Mouse (Mus musculus) 416B (cell line): ENCODE measurements around the gene Focad.

Experiments used
- DNase-seq: peaks from one replicate; pipeline ENCODE4 v3.0.0; 2011; ENCODE audit warnings: low read depth

Gene Focad

DNA sequence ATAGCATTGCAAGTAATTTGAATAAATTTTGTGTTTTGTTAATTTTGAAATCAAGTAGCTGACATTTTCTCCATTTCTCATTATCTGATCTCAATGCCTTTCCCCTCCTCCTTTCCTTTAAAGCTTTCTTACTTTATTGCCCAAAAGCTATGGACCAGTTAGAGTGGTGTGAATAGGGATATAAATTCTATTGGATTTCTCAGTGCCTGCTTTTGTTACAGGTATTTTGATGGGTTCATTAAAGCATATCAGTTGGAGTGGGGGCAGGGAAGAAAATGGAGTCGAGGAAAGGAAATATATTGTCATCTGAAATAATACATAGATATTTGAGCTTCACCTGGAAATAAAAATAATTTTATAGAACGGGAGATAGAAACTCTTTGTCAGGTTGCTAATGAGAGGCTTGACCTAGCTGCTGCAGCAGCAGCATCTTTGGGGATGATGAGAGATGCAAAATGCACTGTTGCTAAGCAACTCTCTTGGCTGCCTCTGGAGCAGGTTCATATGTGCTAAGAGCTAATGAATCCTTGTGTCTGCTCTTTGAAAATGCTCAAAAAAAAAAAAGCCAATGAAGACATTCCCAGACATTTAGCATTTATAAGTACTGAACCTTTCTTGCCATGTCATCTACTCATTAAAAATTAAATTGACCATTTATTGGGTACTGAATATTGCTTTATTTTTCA is 116.9 kb downstream of the Focad start:
- DNase-seq = no peak

DNA sequence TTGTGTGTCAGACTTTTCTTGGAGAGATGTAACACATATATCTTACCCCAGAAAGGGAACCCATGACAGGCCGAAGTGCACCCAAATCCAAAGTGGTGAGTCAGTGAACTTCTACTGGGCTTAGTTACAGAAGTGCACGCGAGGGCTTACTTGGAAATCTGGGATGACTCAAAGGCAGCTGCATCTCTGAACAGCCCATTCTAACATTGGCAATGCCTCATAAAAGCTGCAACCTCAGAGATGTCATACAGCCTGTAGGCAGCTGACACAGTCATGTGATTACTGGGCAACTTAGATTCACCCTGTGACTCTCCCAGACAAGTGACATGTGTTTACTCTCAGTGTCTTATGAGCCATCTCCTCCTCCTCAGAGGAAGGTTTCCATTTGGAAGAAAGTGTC is 119.5 kb downstream of the Focad start:
- DNase-seq = no peak

DNA sequence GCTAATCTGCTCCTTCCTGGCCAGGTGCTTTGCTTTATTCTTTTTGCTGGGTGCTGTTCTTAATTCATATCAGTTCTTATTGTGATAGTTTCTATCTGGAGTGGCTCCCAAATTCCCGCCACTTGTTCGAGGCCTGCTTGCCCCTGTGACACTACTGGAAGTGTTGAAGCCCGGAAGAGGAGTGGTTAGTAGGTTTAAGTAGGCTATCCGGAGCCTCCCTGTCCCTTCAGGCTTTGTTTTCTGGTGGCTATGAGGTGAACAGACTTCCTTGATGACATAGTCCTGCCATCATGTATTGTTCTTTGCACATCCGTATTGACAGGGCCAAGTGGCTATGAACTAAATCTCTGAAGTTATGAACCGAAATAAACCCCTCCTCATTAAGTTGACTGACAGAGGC is 123.9 kb downstream of the Focad start:
- no peak for DNase-seq

DNA sequence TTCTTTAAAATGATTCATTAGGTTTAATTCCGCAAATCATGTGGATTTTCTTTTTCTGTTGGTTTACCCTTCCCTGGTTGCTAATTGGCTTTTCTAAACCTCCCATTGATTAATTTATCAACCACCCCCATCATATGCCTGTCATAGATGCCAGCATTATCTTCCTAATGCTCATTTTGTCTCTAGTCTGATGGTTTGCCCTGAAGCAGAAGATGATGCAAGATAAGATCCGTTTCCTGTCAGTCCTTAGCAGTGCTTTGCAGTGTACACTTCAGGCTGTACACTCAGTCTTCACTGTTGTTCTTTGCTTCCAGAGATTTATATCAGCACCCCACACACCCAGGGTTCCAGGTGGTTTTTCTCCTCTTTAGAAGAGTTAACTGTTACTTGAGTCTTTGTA is 124.4 kb downstream of the Focad start:
- DNase-seq = peak; percentile 7

DNA sequence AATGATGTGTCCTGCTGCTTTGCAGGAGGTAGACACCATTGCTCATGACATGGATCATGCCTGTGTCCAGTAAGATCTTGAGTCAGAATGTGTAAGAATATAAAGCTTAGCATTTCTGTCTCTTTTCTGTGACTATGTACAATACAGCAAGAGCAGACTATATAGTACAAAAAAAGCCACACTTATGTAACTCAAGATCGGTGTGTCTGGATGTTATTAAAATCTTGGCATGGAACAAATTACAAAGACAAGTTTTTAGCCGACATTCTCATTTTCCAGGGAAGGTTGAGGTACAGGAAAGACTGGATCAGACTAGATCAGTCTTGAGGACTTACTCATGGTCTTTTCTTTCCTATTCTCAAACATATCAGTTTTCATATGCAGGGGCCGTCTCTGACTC is 136.9 kb downstream of the Focad start:
- no peak for DNase-seq

DNA sequence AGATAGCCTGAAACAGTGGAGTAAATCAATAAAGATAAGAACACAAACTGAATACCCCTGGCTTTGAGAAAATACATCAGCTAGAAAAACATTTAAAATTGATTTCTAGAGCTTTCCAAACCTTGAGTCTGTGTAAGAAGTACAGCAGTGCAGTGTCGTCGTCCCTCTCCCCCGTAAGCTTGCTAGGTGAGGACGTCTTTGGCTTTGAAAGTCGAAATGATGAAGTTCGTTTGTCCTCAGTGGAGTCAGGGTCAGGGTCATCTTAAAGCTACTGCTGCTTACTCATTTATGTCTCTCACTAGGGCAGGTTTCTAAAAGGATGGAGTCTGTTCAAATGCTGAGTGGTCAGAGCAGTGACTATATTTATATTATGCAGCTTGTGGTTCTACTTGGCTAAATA is 141.5 kb downstream of the Focad start:
- DNase-seq = no peak

DNA sequence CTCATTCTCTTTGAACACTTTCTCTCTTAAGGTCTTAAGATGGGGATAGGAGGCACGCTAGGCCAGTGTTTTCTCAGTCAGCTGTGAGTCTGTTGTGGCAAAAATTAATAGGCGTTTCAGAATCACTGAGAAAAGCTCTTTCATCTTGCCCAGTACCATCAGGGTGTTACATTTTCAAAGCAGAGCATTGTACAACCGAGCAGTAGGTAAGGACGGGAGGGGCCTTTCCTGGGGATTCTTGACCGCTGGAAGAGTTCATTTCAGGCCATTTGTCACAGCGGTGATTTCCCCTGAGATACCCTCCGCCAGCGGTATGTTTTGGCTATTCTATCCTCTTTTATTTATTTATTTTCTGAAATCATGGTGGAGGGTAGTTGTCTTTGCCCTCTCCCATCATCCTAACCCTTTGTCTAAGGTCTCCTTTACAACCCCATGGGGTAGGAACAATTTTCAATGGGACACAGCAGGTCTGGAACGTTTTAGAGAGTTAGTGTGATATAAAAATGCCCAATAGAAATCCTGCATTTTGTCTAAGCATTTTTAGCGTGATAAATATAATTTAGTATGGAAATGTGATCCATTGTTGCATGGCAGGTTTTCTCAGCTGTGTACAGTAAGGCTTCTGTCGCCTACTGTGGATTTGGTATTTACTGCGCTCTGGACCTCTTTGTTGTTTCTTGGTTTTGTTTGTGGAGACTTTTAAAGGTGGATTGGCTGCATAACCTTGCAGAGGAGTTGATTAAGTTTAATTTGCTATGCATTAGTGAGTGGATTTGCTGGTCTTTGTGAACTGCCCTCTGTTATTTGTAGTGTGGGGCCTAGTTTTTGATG is 142.7 kb downstream of the Focad start:
- no peak for DNase-seq

DNA sequence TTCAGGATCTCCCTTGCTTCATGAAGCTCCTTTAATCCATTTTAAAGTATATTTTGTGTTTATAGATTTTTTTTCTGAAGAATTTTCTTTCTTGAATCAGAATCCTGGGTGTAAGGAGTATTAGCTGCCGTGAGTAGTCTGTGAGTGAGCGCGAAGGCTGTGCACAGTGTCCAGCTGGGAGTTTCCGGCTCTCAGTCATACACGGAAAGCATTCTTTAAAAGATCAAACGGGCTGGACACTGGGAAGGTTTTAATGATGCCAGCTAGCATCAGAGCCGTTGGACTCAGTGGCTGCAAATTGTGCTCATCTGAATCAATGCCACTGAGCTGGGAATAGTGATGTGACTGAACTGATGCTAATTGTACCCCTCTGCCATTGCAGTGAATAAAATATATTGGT is 143.9 kb downstream of the Focad start:
- no peak for DNase-seq

DNA sequence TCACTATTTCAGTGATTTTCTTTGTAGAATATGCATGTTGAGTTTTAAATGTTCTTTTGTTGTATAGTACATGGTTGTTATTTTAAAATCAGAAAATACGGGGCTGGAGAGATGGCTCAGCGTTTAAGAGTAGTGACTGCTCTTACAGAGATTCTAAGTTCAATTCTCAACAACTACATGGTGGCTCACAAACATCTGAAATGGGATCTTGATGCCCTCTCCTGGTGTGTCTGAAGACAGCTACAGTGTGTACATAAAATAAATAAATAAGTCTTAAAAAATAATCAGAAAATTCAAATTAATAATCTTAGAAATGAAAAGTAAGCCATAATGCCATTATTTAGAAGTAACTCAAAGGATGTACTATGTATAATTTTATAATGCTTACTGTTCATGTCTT is 149.4 kb downstream of the Focad start:
- DNase-seq = no peak

DNA sequence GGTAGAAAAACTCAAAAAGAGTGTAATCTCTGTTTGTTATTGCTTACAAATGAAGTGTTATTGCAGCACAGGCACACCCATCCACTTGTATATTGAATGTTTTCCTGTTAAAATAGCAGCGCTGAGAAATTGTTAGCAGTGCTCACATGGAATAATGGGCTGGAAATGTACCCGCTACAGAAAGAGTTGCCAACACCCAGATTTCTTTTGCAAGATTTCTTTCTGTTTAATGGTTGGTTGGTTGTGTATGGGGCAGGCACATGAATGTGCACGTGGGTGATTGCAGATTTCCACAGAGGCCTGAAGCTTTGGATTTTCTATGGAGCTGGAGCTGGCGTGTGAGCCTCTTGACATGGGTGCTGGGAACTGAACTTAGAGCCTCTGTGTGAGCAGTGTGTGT is 151.1 kb downstream of the Focad start:
- no peak for DNase-seq

DNA sequence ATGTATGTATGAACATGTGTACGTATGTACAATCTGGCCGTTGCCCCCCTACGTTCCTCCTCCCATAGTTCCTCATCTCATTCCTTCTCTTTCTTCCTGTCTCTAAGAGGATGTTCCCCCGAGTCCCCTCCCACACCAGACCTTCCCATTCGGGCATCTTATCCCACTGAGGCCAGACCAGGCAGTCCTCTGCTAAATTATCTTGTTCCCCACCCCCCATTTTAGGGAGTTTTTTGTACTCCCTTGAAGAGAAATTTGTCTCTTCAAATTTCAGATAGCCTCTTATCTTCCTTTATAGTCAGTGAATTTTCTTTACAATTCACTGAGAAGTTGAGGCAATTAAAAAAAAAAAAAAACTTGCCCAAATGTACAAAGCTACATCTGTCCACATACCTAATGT is 166.9 kb downstream of the Focad start:
- no peak for DNase-seq

DNA sequence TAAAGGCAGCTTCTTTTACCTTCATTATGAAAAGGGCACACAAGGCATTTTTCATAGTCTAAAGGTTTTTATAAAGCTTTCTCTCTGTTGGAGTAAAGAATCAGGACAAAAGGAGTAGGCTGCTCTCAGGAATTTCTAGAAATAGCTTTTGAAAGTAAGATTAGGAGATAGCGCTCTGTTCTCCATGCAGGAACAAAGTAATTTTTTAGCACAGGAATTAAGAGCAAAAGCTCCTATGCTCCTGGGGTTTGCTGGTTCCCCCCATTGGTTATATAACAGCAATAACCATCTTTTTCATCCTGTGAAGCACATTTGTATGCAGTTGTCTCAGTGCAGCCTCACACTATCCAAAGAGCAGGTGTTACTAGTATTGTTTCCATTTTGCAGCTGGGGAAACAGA is 170.1 kb downstream of the Focad start:
- DNase-seq = no peak

DNA sequence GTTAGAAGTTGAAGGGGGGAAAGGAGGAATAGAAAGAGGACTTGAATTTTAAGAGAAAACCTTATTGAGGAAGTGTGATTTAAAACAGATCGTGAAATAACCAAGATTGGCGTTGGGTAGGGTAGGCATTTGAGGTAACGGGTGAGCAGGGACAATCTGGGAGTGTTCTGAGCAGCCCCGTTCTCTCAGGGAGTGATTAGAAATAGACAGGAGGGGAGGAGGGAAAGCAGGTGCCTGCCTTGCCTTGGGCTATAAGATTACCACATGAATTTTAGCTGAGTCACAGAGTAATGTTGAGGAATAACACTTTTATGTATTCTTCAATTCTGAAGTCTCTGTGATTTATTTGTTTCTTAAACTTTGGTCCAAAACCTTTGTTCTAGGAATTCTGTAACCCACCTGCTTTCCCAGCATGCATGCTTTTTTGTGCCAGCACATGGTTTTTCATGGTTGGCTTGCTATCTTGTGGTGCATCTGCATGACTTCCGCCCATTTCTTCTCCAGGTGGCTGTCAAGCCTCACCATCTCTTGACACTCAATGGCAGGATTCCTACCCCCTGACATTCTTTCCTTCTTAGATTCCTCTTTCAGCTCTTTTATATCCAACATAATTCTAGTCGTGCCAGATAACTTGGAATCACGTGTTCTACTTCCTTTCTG is 176.1 kb downstream of the Focad start:
- no peak for DNase-seq

DNA sequence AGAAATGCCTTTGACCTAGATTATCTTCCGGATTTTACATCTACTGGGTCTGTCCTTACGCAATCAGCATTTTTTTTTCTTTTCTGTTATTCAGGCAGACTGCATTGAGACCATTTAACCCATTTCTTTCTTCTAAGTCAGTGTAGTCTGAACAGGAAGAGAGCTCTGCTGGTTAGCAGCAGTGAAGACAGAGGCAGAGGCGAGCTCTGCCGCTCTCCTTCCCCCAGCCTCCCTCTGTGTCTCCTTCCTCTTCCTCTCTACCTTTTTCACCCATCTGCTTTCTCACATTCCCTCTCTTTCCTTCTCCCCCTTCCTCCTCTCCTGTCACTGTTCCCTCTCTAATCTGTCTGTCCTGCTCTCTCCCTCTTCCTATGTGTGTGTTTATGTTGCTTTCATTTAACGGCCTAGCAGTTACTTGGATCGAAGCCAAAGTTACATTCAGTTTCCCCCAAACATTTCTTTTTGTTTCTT is 181.2 kb downstream of the Focad start:
- DNase-seq = peak; percentile 59

DNA sequence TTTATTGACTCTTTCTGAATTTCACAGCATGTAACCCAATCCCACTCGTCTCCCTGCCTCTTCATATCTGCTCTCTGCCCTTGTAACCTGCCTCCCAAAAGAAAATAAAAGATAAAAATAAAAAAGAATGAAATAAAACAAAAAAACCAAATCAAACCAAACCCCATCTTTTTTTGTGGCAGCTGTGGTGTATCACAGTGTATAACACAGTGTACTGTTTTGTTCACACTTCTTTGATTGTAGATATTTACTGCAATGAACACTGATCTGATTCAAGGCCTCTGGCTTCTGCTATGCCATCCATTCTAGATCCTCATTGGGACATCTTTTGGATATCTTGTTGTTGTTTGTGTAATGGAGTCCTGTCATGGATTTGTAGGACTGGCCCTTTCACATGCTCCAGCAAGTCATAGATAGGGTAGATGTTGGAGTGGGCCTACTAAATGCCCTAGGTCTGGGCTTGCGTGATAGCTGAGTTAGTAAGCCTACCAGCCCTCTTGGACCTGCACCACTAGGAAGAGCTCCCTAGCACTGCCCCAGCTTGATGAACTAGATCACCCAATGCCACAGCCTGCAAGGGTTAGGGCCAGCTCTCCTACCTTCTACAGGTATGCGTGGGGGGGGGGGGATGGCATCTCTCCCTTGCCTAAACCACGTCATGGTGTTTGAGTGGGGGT is 181.8 kb downstream of the Focad start:
- DNase-seq = no peak

DNA sequence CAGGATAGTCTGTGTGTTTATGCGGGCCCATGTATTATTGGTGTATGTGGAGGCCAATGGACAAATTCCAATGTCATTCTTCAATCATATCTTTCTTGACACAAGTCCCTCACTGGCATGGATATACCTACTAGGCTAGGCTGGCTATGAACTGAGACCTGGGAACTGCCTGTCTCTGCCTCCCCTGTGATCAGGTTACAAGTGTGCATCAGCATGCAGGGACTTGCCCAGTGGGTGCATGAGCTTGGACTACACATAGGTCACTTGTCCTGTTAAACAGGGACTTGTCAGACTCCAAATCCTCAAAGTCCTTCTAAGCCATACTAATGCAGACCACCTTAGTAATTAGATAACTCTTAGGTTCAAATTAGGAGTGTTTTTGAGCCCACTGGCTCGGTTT is 184.1 kb downstream of the Focad start:
- DNase-seq = no peak

DNA sequence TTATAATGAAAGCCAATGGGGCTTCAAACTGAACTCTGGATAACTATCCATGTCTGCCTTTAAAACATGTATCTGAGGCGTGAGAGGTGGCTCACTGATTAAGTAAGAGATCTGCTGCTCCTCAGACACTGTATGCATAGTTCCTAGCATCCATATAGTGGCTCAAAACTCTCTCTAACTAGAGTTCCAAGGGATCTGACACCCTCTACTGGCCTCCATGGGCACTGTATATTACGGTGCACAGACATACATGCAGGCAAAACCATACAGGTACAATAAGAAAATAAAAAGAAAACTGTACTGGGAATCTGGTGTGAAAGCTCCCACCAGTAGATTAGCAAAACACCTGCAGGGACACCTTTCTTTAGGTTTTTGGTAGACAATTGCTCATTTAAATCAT is 186.1 kb downstream of the Focad start:
- peak; percentile 38 for DNase-seq

DNA sequence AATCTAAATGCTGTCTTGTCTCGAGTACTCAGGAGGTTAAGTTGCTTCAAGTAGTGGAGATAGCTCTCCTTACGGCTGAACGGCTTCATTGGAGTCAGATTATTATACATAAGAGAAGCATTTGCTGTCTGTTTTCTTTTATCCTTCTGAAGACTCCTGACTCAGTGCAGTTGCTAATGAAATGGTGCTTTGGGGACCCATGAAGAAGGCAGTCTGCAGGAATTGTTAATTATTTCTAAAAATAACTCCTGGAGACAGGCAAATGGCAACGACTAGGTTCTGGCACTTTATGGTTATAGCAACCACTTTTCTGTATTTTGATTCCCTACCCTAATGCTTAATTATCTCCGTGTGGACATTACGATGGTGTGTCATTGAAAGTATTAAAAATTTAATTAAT is 201.1 kb downstream of the Focad start:
- DNase-seq = no peak

DNA sequence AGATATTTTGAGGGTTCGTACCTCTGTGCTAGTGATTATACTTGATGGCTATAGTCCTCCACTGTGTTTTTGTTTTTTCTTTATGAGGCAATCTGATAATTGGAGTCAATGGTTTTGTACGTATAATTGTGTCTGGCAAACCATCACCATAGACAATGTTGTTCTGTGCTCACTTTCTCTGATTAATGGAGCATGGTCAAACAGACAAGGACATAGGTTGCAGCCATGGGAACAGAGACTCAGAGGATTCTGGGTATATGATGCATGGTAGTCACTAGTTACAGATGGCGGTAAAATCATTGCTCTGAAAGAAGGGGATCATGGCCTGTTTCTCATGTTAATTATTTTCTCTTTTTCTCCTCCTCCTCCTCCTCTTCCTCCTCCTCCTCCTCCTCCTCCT is 205.1 kb downstream of the Focad start:
- no peak for DNase-seq

DNA sequence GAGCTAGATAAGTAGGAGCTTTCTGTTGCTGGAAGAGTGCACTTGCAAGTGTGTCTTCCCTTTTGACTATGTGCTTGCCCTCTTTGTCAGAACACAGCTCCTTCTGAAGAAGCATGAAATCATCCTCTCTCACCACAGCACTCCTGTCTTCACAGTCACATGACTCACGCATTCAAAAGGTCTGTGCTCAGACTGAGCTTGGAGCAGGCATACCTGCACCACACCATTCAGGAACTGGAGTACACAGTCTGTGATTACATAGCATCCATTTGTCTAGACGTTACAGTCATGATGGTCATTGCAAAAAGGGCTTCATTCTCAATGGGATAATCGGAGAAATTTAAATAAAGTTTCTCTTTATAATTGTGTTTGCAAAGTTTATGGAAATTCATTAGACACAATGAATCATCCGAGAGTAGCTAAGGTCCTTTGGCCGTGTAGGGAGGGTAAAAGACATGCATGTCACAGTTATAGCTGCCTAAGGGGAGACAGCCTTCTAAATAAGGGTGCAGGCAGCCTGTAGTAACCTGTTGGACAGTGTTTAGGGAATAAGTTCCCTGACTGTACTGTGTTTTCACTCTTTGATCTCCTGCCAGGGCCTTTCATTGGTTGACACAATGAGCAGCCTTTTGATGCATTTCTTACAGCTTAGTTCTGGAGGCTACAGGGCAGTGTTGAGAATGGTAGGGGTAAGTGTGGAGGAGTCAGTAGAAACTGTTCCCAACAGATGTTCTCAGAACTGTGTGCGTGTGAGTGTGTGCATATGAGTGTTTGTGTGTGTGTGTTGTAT is 206.6 kb downstream of the Focad start:
- no peak for DNase-seq

DNA sequence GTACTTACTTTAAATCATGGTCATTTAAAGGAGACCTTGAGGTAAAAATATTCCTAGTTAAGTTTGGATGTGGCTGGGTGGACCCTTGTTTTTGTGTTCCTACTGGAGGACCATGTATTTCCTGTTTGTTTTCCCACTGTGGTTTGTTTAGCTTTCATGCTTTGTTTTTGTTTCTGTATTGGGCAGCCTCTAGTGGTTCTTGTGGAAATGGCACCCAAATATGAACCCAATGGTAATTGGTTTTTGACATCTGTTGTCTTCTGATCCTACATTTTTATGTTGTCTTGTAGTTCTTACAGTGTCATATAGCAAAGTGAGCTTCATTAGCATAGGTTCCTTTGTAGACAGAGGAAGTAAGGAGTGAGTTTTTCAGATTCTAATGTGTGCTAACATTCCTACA is 207.9 kb downstream of the Focad start:
- DNase-seq = peak; percentile 20

DNA sequence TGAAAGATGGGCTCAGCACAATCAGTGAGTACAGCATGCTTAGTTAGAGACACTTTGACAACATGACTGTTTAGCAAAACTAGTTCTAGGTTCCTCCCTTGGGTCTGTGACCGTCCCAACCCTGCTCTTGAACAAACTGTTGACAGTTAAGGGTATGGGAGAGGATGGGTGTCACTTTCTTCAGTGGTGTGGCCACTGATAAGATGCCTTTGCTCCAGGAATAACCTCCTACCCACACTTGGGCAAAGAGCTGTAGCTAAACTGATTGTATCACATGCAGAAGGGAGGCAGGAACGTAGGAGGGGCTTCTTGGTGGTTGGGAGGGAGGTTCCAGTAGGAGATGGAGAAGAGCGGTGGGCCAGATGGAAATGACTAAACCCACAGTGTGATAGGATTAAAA is 213.3 kb downstream of the Focad start:
- no peak for DNase-seq
